12 mouse cellular contexts compared by ENCODE assay signal in genomic region chr3:80052879-80053278, GRCm38 (mm10).
DNase-seq lines count a peak whose midpoint lies in the region; ATAC-seq lines count a peak whose summit lies in the region.
"Had no signal": no experiment of that assay in that cellular context is flagged by ENCODE, and none has a peak within 500 bp of the region (broad histone marks: within the 10 kb centered on the region; RNA-seq: fewer than 3 reads in every experiment).

No protein-coding gene starts in this region.

- no peaks in the 10 kb centered on the region for H3K27me3 ChIP-seq in forebrain, embryonic 15.5 days
- H3K27me3 ChIP-seq in forebrain, embryonic 11.5 days (ENCODE audit: control insufficient read depth, insufficient read depth, low read length) = no peaks in the 10 kb centered on the region
- H3K27me3 ChIP-seq: midbrain, embryonic 12.5 days had no signal

- intact Hi-C loops in heart, postnatal 36 days (cut with DNase I) = no loop called here
- intact Hi-C loops in left cerebral cortex, postnatal 14 days (cut with DNase I) = no loop called here

- no peaks in the 10 kb centered on the region for H3K36me3 ChIP-seq in forebrain, embryonic 15.5 days
- no peaks in the 10 kb centered on the region for H3K36me3 ChIP-seq in forebrain, embryonic 11.5 days (ENCODE audit: control insufficient read depth, insufficient read depth, low read length)
- H3K36me3 ChIP-seq: midbrain, embryonic 12.5 days had no signal

- peak; percentile 57; the same call in 1 of the 2 replicates for ATAC-seq in common myeloid progenitor, adult 5-6 weeks (replicated peaks; ENCODE audit: low read depth, poor library complexity, severe bottlenecking)
- ATAC-seq in forebrain, embryonic 15.5 days (replicated peaks) = no peak
- ATAC-seq in forebrain, embryonic 11.5 days (replicated peaks; ENCODE audit: low FRiP score) = no peak
- ATAC-seq: forebrain, postnatal 0 days; inflammation-experienced regulatory T-cells, adult 6 months had no signal

- WGBS in forebrain, embryonic 15.5 days = 63% methylated on average over 3 of the region's 3 CpGs
- 64% methylated on average over 3 of the region's 3 CpGs for WGBS in forebrain, embryonic 11.5 days

- DNase-seq in ovary, postnatal 36 days (ENCODE audit: low spot score) = peak; percentile 52
- no peak for DNase-seq in ovary, postnatal 10 days (ENCODE audit: low spot score)
- DNase-seq in heart, postnatal 36 days = peak; percentile 35 to 41
- no peak for DNase-seq in forebrain, embryonic 11.5 days (ENCODE audit: low spot score)
- DNase-seq in left cerebral cortex, postnatal 14 days (ENCODE audit: low spot score in 2 of 2) = no peak
- DNase-seq in urinary bladder, adult 18-20 months (ENCODE audit: low spot score in 2 of 2) = no peak
- DNase-seq: cerebellum, adult 18-20 months; forebrain, postnatal 0 days had no signal

- no peak overlapping the region for H3K27ac ChIP-seq in forebrain, embryonic 15.5 days (replicated peaks)
- H3K27ac ChIP-seq in forebrain, embryonic 11.5 days (ENCODE audit: low read depth, low read length) = no peak overlapping the region
- H3K27ac ChIP-seq: midbrain, embryonic 12.5 days had no signal

- no peaks in the 10 kb centered on the region for H3K4me1 ChIP-seq in forebrain, embryonic 15.5 days
- no peaks in the 10 kb centered on the region for H3K4me1 ChIP-seq in forebrain, embryonic 11.5 days (replicated peaks; ENCODE audit: control insufficient read depth, insufficient read depth, low read length)
- H3K4me1 ChIP-seq: midbrain, embryonic 12.5 days had no signal

- no peak overlapping the region for H3K4me3 ChIP-seq in forebrain, embryonic 15.5 days
- H3K4me3 ChIP-seq in forebrain, embryonic 11.5 days (ENCODE audit: low read depth, low read length) = no peak overlapping the region
- H3K4me3 ChIP-seq: midbrain, embryonic 12.5 days had no signal

- H3K4me2 ChIP-seq in forebrain, embryonic 15.5 days (replicated peaks) = no peak overlapping the region
- H3K4me2 ChIP-seq in forebrain, embryonic 11.5 days (ENCODE audit: low read depth, low read length, severe bottlenecking) = no peak overlapping the region
- H3K4me2 ChIP-seq: midbrain, embryonic 12.5 days had no signal

- H3K9me3 ChIP-seq in forebrain, embryonic 15.5 days = no peaks in the 10 kb centered on the region
- H3K9me3 ChIP-seq in forebrain, embryonic 11.5 days (ENCODE audit: control insufficient read depth, low read length) = no peaks in the 10 kb centered on the region
- H3K9me3 ChIP-seq: midbrain, embryonic 12.5 days had no signal

- no peak overlapping the region for H3K9ac ChIP-seq in forebrain, embryonic 15.5 days (replicated peaks)
- no peak overlapping the region for H3K9ac ChIP-seq in forebrain, embryonic 11.5 days (ENCODE audit: low read length)
- H3K9ac ChIP-seq: forebrain, postnatal 0 days; midbrain, embryonic 12.5 days had no signal

Comparison
In these comparisons a context has a peak if more than half of its experiments do, and no peak if none do; other contexts are left out.
1. DNase-seq: peak in ovary, postnatal 36 days (single experiment) and heart, postnatal 36 days (2 of 2); none in ovary, postnatal 10 days (single experiment), forebrain, embryonic 11.5 days (single experiment), left cerebral cortex, postnatal 14 days (0 of 2) and urinary bladder, adult 18-20 months (0 of 2).